Mouse (Mus musculus) midbrain, embryonic 11.5 days (tissue): Measurements from ENCODE around the gene Spon1. TPM values are rescaled to one million over a fixed set of nuclear protein-coding genes. Genes with fewer than 3 reads are reported as not detected.

Experiments used
- ATAC-seq: fragments of 200-750 bp; cut with Nextera tagmentation; 2 replicates; pipeline ENCODE4 v1.8.0; 2017; ENCODE audit warnings: moderate TSS enrichment, moderate library complexity; ENCODE audit not compliant: low FRiP score
- DNase-seq: peaks from one replicate; pipeline ENCODE4 v3.0.0; 2015; ENCODE audit warnings: low spot score; ENCODE audit errors: missing footprints
- H3K27ac ChIP-seq: fragments of 300-500 bp; sonication (generic); 2 replicates; pipeline ENCODE4 v1.5.1; 2014; ENCODE audit warnings: low read depth, low read length
- H3K27me3 ChIP-seq: fragments of 300-500 bp; sonication (generic); 2 replicates; pipeline ENCODE4 v1.6.1; 2014; ENCODE audit warnings: mild to moderate bottlenecking, low read length, moderate library complexity, mixed read lengths; ENCODE audit not compliant: control insufficient read depth, insufficient read depth
- H3K36me3 ChIP-seq: fragments of 300-500 bp; sonication (generic); 2 replicates; pipeline ENCODE4 v1.6.1; 2014; ENCODE audit warnings: mild to moderate bottlenecking, low read length, moderate library complexity, mixed read lengths; ENCODE audit not compliant: control insufficient read depth, insufficient read depth
- H3K4me1 ChIP-seq: fragments of 300-500 bp; sonication (generic); 2 replicates; pipeline ENCODE4 v1.6.1; 2014; ENCODE audit warnings: low read length; ENCODE audit not compliant: control insufficient read depth, insufficient read depth
- H3K4me2 ChIP-seq: fragments of 300-500 bp; sonication (generic); 2 replicates; pipeline ENCODE4 v1.6.1; 2014; ENCODE audit warnings: mild to moderate bottlenecking, moderate library complexity
- H3K4me3 ChIP-seq: fragments of 300-500 bp; sonication (generic); 2 replicates; pipeline ENCODE4 v1.5.1; 2014; ENCODE audit warnings: low read depth, low read length
- H3K9ac ChIP-seq: fragments of 300-500 bp; sonication (generic); 2 replicates; pipeline ENCODE4 v1.6.1; 2014; ENCODE audit warnings: low read length
- H3K9me3 ChIP-seq: fragments of 300-500 bp; sonication (generic); 2 replicates; pipeline ENCODE4 v1.6.1; 2016; ENCODE audit warnings: low read length; ENCODE audit not compliant: control insufficient read depth
- WGBS: fragments of 180-500 bp; shearing (Covaris S2); extraction: QIAGEN DNeasy Blood & Tissue Kit; methylation state at CpG from one replicate; pipeline ENCODE4 v1.1.7; 2014; 5-methylcytosine and 5-hydroxymethylcytosine counted together
- polyA plus RNA-seq: library from polyadenylated mRNA; unstranded; fragments of >200 nt; fragmentation: Nextera tagmentation; extraction: Ambion mirVana; gene quantifications from 2 replicates; pipeline ENCODE4 v1.2.1, GENCODE M21; 2014

The Spon1 gene
- polyA plus RNA-seq, 1 experiment from 2014 or later = 61.3 TPM

DNA sequence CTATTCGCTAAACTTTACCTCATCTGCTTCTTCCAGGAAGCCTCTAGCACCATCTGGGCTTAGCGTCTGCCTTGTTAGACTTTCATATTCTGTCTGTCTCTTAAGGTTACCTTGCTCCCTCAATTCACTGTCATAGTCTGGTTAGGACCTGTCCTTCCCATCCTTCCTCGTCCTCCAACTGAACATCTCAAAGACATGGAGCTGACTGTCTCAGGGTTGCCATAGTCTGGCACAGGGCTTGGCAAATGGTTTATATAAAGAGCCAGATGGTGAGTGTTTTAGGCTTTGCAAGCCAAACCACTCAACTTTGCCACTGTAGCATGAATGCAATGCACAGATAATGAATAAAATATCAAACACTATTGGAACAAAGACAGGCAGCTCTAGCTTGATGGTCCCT is 153.1 kb downstream of the Spon1 start:
- H3K36me3 ChIP-seq = no peaks in the 10 kb centered on the region
- no peaks in the 10 kb centered on the region for H3K4me1 ChIP-seq
- no peaks in the 10 kb centered on the region for H3K27me3 ChIP-seq
- WGBS = 89% methylated on average over 3 of the region's 3 CpGs
- ATAC-seq (no peak), DNase-seq (no peak)
- no peak overlapping the region for H3K4me2 ChIP-seq
- no peaks in the 10 kb centered on the region for H3K9me3 ChIP-seq
- no peak overlapping the region for H3K9ac ChIP-seq
- no peak overlapping the region for H3K4me3 ChIP-seq
- no peak overlapping the region for H3K27ac ChIP-seq

DNA sequence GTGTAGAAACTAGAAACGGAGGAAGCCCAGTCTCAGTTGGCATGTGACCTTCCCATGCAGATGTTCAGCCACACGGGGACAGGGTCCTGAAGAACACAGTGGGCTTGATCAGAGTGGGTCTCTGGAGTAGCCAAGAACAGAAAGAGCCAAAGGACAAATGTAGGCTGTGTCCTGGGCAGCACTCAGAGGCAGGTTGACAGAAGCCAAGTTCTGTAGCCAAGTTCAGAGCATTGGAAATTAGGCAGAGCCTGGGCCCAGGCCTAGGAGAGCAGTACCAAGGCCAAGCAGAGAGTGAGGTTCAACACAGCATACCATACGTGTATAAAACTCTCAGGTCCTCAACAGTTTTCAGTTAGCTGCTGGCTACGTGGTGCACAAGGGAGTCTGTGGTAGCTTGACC is 153.7 kb downstream of the Spon1 start:
- no peak overlapping the region for H3K4me3 ChIP-seq
- no peak overlapping the region for H3K4me2 ChIP-seq
- 81% methylated on average over 4 of the region's 4 CpGs for WGBS
- DNase-seq = no peak
- H3K9ac ChIP-seq = no peak overlapping the region
- no peaks in the 10 kb centered on the region for H3K4me1 ChIP-seq
- no peak for ATAC-seq
- no peaks in the 10 kb centered on the region for H3K27me3 ChIP-seq
- no peaks in the 10 kb centered on the region for H3K36me3 ChIP-seq
- no peaks in the 10 kb centered on the region for H3K9me3 ChIP-seq
- no peak overlapping the region for H3K27ac ChIP-seq

DNA sequence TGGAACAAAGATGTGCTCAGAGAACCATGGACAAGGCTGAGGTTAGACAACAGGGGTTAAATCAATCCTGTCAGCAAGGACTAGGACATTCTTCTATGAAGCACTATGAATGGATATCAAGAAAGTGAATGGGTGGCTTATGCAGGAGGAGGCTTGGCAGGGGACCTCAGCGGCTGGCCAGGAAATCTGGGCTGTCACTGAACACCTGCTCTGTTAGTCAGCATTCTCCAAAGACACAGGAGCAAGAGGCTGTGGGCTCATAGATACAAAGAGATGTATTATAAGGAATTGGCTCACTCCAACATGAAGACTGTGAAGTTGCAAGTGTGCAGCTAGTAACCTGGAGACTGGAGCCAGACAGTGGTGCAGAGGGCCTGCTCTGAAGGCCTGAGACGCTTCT is 154.3 kb downstream of the Spon1 start:
- Histone ChIP-seq H3K9me3 (no peaks in the 10 kb centered on the region), H3K4me1 (no peaks in the 10 kb centered on the region), H3K36me3 (no peaks in the 10 kb centered on the region), H3K27me3 (no peaks in the 10 kb centered on the region), H3K4me3 (no peak overlapping the region), H3K9ac (no peak overlapping the region), H3K4me2 (no peak overlapping the region), H3K27ac (no peak overlapping the region)
- no peak for ATAC-seq
- 83% methylated on average over 2 of the region's 2 CpGs for WGBS
- no peak for DNase-seq

DNA sequence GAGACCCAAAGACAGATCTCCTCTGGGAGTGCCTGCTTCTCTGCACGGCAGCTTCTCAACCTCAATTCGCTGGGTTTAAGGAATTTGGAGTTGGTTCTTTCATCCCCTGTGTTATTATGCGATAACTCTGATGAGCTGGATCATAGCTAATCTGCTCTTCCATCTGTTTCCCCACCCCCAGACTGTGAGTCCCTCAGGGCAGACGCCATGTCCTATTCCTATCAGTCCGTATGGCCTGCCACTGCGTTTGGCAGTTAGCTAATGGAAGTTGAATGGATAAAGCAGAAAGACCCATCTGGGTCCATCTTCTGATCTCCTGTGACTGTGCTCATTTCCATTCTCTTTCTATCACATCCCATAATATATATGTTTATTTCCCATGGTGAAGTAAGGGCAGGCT is 158.8 kb downstream of the Spon1 start:
- H3K9me3 ChIP-seq = no peaks in the 10 kb centered on the region
- no peak overlapping the region for H3K4me3 ChIP-seq
- ATAC-seq = no peak
- H3K4me2 ChIP-seq = no peak overlapping the region
- no peak for DNase-seq
- H3K36me3 ChIP-seq = no peaks in the 10 kb centered on the region
- no peak overlapping the region for H3K9ac ChIP-seq
- H3K27me3 ChIP-seq = no peaks in the 10 kb centered on the region
- no peak overlapping the region for H3K27ac ChIP-seq
- 81% methylated on average over 6 of the region's 6 CpGs for WGBS
- no peaks in the 10 kb centered on the region for H3K4me1 ChIP-seq

DNA sequence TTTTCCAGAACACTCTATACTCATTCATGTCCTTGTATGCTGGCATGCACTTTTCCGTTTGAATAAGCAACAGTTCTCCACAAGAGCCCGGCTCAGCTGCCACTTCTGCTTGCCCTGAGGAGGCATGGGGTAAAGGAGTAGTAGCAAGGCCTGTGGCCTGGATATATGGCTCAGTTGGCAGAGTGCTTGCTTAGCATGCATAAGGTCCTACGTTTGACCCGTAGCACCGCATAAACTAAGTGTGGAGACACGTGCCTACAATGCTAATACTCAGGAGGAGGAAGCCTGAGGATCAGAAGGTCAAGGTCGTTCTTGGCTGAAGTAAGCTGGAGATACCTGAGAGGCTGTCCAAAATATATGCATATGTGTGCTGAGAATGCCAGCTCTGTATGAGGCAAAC is 185.1 kb downstream of the Spon1 start:
- 89% methylated on average over 7 of the region's 7 CpGs for WGBS

DNA sequence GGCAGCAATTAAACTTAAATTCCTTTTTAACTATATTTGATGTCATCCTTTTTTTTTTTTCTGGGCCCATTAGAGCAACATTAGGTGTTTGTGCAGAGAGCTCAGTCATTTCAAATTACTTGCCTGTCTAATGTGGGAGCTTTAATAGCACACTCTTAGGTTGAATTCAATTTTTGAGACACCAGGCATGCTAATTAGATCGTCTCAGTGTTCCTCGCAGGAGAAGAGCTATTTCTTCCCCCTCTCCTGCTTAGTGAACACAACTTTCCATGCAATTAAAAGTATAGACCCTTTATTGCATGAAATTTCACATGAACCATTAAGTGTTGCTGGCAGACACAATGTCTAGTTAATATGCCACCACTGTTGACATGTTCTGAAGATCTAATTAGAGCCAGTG is 189.6 kb downstream of the Spon1 start:
- 93% methylated on average over 2 of the region's 2 CpGs for WGBS
- H3K4me1 ChIP-seq = no peaks in the 10 kb centered on the region
- no peak overlapping the region for H3K9ac ChIP-seq
- no peaks in the 10 kb centered on the region for H3K36me3 ChIP-seq
- ATAC-seq (no peak), DNase-seq (no peak)
- H3K27me3 ChIP-seq = no peaks in the 10 kb centered on the region
- H3K9me3 ChIP-seq = no peaks in the 10 kb centered on the region
- H3K4me3 ChIP-seq = no peak overlapping the region
- no peak overlapping the region for H3K27ac ChIP-seq
- H3K4me2 ChIP-seq = no peak overlapping the region

More for the DNA sequence above, 185.1 kb downstream of the Spon1 start:
- DNase-seq (no peak), ATAC-seq (no peak)
- Histone ChIP-seq H3K4me1 (no peaks in the 10 kb centered on the region), H3K4me3 (no peak overlapping the region), H3K9ac (no peak overlapping the region), H3K27ac (no peak overlapping the region), H3K27me3 (no peaks in the 10 kb centered on the region), H3K36me3 (no peaks in the 10 kb centered on the region), H3K4me2 (no peak overlapping the region), H3K9me3 (no peaks in the 10 kb centered on the region)

DNA sequence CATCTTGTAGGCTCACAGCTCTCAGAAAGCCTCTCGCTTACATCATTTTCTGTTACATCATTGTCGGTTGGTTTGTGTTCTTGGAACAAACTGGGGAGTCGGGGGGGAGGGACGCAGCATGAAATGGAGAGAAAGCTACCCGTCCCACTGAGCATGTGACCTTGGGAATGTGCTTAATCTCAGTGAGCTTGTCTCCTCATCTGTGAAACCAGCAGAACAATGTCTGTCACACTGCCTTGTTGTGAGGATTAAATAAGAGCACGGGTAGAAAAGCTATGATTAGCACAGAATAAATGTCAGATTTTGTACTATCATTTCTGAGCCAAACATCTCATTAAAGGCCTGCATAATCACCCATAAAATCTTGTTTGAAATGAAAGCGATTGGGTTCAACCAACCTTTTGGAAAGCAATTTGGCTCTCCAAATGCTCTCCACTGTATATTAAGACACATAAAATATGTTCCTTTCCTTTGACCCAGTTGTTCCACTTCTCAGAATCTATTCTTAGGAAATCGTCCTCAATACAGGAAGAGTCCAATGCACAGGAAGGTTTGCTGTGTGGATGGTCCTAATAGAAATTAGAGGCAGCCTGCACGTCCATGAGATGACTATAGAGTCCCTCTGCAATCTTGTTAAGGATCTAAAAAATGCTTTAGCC is 195.2 kb downstream of the Spon1 start:
- H3K9me3 ChIP-seq = no peaks in the 10 kb centered on the region
- whole genome bisulfite sequencing = 72% methylated on average over 9 of the region's 9 CpGs
- no peak overlapping the region for H3K9ac ChIP-seq
- H3K27me3 ChIP-seq = no peaks in the 10 kb centered on the region
- H3K4me1 ChIP-seq = no peaks in the 10 kb centered on the region
- H3K4me2 ChIP-seq = no peak overlapping the region
- H3K36me3 ChIP-seq = no peaks in the 10 kb centered on the region
- no peak for DNase-seq
- no peak overlapping the region for H3K4me3 ChIP-seq
- H3K27ac ChIP-seq = no peak overlapping the region
- ATAC-seq = no peak

DNA sequence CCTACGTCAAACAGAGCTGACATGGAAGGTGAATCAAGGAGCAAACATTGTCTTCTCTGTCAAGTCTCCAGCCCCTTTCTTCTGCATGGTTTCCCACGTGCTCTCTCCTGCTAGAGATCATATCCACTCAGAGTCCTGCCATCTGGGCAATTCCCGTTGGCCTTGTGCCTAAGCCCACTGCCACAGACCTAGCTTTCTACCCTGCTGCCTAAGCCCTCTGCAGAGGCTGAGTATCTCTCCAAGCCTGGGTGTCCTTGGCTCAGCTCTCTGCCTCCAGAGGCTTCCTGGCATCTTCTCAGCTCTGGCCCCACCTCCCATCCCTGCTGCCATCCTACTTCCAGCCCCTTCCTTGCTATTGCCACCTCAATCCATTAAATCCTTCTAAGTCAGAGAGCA is 195.7 kb downstream of the Spon1 start:
- ATAC-seq = no peak
- H3K4me1 ChIP-seq = no peaks in the 10 kb centered on the region
- H3K4me3 ChIP-seq = no peak overlapping the region
- no peak overlapping the region for H3K4me2 ChIP-seq
- H3K27me3 ChIP-seq = no peaks in the 10 kb centered on the region
- WGBS = 65% methylated on average over 3 of the region's 3 CpGs
- peak; percentile 72 for DNase-seq
- H3K27ac ChIP-seq = no peak overlapping the region
- no peak overlapping the region for H3K9ac ChIP-seq
- no peaks in the 10 kb centered on the region for H3K9me3 ChIP-seq
- H3K36me3 ChIP-seq = no peaks in the 10 kb centered on the region

DNA sequence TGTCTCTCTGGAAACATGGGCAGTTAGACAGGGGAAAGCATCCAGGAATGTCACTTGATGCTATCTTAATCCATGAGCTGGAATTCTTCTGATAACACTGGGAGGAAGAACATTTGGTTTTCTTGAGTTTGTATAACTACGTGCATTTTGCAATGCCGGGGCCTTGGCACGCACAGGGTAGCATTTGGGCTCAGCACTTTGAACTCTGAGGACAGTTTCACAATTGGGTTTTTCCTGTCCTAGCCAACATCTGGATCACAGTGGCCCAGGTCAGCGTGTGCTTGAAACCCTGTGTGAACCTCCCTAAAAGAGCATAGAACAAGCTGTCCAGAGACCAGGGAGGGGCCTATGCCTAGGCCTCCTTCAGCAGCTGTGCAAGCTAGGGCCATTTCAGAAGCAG is 196.3 kb downstream of the Spon1 start:
- ATAC-seq = no peak
- Histone ChIP-seq H3K4me2 (no peak overlapping the region), H3K27ac (no peak overlapping the region), H3K9ac (no peak overlapping the region), H3K4me1 (no peaks in the 10 kb centered on the region), H3K4me3 (no peak overlapping the region), H3K9me3 (no peaks in the 10 kb centered on the region), H3K36me3 (no peaks in the 10 kb centered on the region), H3K27me3 (no peaks in the 10 kb centered on the region)
- no peak for DNase-seq
- WGBS = 95% methylated on average over 4 of the region's 4 CpGs
